Mouse (Mus musculus): ENCODE measurements around the gene Klf5. TPM values are rescaled to one million over a fixed set of nuclear protein-coding genes. Genes with fewer than 3 reads are reported as not detected.

Klf5 gene
- total RNA-seq, 2 experiments from 2014 or later, result 16.4 to 16.5 TPM

- Histone ChIP-seq H3K27ac (no peak overlapping the region), H3K4me3 (no peak overlapping the region)
- intact Hi-C loops (cut with DNase I), result no loop called here
- no peak for TF ChIP-seq CTCF (IDR thresholded peaks at IDR 0.05)
- DNase-seq (ENCODE audit: extremely low spot score in 1 of 2, low spot score in 2 of 2), result no peak
These were observed 17.8 kb downstream of the Klf5 start for GRCm38 (mm10) chr14:99316275-99316674.

- no peak for DNase-seq (ENCODE audit: extremely low spot score in 1 of 2, low spot score in 2 of 2)
- TF ChIP-seq CTCF (IDR thresholded peaks at IDR 0.05), result no peak
- Histone ChIP-seq H3K4me3 (no peak overlapping the region), H3K27ac (no peak overlapping the region)
- intact Hi-C loops (cut with DNase I), result no loop called here
These were observed 22.2 kb downstream of the Klf5 start for GRCm38 (mm10) chr14:99320736-99321135.

- no peak for TF ChIP-seq CTCF (IDR thresholded peaks at IDR 0.05)
- Histone ChIP-seq H3K27ac (no peak overlapping the region), H3K4me3 (no peak overlapping the region)
- DNase-seq (ENCODE audit: extremely low spot score in 1 of 2, low spot score in 2 of 2), result no peak
- intact Hi-C loops (cut with DNase I), result no loop called here
These were observed 24.9 kb downstream of the Klf5 start for GRCm38 (mm10) chr14:99323376-99323775.

- Histone ChIP-seq H3K4me3 (no peak overlapping the region), H3K27ac (no peak overlapping the region)
- DNase-seq (ENCODE audit: extremely low spot score in 1 of 2, low spot score in 2 of 2), result no peak
- TF ChIP-seq CTCF (IDR thresholded peaks at IDR 0.05), result no peak
- intact Hi-C loops (cut with DNase I), result no loop called here
These were observed 26.0 kb downstream of the Klf5 start for GRCm38 (mm10) chr14:99324523-99324922.

- no peak for TF ChIP-seq CTCF (IDR thresholded peaks at IDR 0.05)
- intact Hi-C loops (cut with DNase I), result no loop called here
- DNase-seq (ENCODE audit: extremely low spot score in 1 of 2, low spot score in 2 of 2), result no peak
- no peak overlapping the region for H3K27ac ChIP-seq
- no peak overlapping the region for H3K4me3 ChIP-seq
These were observed 27.3 kb downstream of the Klf5 start for GRCm38 (mm10) chr14:99325597-99326472.

- no peak for DNase-seq (ENCODE audit: extremely low spot score in 1 of 2, low spot score in 2 of 2)
- intact Hi-C loops (cut with DNase I), result no loop called here
- Histone ChIP-seq H3K4me3 (no peak overlapping the region), H3K27ac (no peak overlapping the region)
- TF ChIP-seq CTCF (IDR thresholded peaks at IDR 0.05), result no peak
These were observed 38.1 kb downstream of the Klf5 start for GRCm38 (mm10) chr14:99336598-99336997.

GRCm38 (mm10) chr14:99339021-99339420 is 40.5 kb downstream of the Klf5 start:
- Histone ChIP-seq H3K4me3 (no peak overlapping the region), H3K27ac (no peak overlapping the region)
- intact Hi-C loops (cut with DNase I), result no loop called here
- DNase-seq (ENCODE audit: extremely low spot score in 1 of 2, low spot score in 2 of 2), result no peak
- no peak for TF ChIP-seq CTCF (IDR thresholded peaks at IDR 0.05)

- no peak overlapping the region for H3K27ac ChIP-seq
- intact Hi-C loops (cut with DNase I), result no loop called here
- no peak overlapping the region for H3K4me3 ChIP-seq
- no peak for TF ChIP-seq CTCF (IDR thresholded peaks at IDR 0.05)
- DNase-seq (ENCODE audit: extremely low spot score in 1 of 2, low spot score in 2 of 2), result no peak
These were observed 41.4 kb downstream of the Klf5 start for GRCm38 (mm10) chr14:99339681-99340522.

- no peak overlapping the region for H3K4me3 ChIP-seq
- no peak overlapping the region for H3K27ac ChIP-seq
- DNase-seq (ENCODE audit: extremely low spot score in 1 of 2, low spot score in 2 of 2), result no peak
- no peak for TF ChIP-seq CTCF (IDR thresholded peaks at IDR 0.05)
- intact Hi-C loops (cut with DNase I), result no loop called here
These were observed 42.2 kb downstream of the Klf5 start for GRCm38 (mm10) chr14:99340703-99341102.

GRCm38 (mm10) chr14:99348175-99348764 is 49.8 kb downstream of the Klf5 start:
- no peak overlapping the region for H3K4me3 ChIP-seq
- no peak for TF ChIP-seq CTCF (IDR thresholded peaks at IDR 0.05)
- DNase-seq (ENCODE audit: extremely low spot score in 1 of 2, low spot score in 2 of 2), result no peak
- intact Hi-C loops (cut with DNase I), result no loop called here
- H3K27ac ChIP-seq, result no peak overlapping the region

GRCm38 (mm10) chr14:99349606-99350005 is 51.1 kb downstream of the Klf5 start:
- no peak for DNase-seq (ENCODE audit: extremely low spot score in 1 of 2, low spot score in 2 of 2)
- no peak overlapping the region for H3K27ac ChIP-seq
- intact Hi-C loops (cut with DNase I), result no loop called here
- no peak for TF ChIP-seq CTCF (IDR thresholded peaks at IDR 0.05)
- no peak overlapping the region for H3K4me3 ChIP-seq

- TF ChIP-seq CTCF (IDR thresholded peaks at IDR 0.05), result no peak
- no peak for DNase-seq (ENCODE audit: extremely low spot score in 1 of 2, low spot score in 2 of 2)
- Histone ChIP-seq H3K4me3 (no peak overlapping the region), H3K27ac (no peak overlapping the region)
- intact Hi-C loops (cut with DNase I), result no loop called here
These were observed 54.5 kb downstream of the Klf5 start for GRCm38 (mm10) chr14:99352989-99353388.

Data from left cerebral cortex, adult 2 months (tissue).